Mouse (Mus musculus): ENCODE data around the gene Gtf2f2. TPM values are rescaled to one million over a fixed set of nuclear protein-coding genes. Genes with fewer than 3 reads are reported as not detected.

Gene Gtf2f2
- 32.5 and 33.8 TPM in 2 replicates for polyA plus RNA-seq (2015; fragmentation: Nextera tagmentation; extraction: Ambion mirVana)

GRCm38 (mm10) chr14:76010102-76011061 is at the start of gene Gtf2f2:
TSS of gene Gtf2f2 (minus strand) at chr14:76010865.
- peaks cover 6% of the 10 kb centered on the region for H3K4me1 ChIP-seq

GRCm38 (mm10) chr14:76059441-76059840 is 48.8 kb upstream of the Gtf2f2 start:
- Histone ChIP-seq H3K27me3 (replicated peaks) (no peaks in the 10 kb centered on the region), H3K9me3 (no peaks in the 10 kb centered on the region), H3K36me3 (no peaks in the 10 kb centered on the region), H3K4me3 (replicated peaks) (no peak overlapping the region), H3K27ac (no peak overlapping the region), H3K4me2 (no peak overlapping the region), H3K4me1 (no peaks in the 10 kb centered on the region), H3K9ac (no peak overlapping the region)
- WGBS, result 71% methylated on average over 5 of the region's 5 CpGs
- ATAC-seq (ENCODE audit: insufficient read depth, low FRiP score, low read depth), result no peak

More at GRCm38 (mm10) chr14:76010102-76011061, at the start of gene Gtf2f2:
- peak within 1 kb of the TSS; percentile 63 for H3K4me2 ChIP-seq
- H3K4me3 ChIP-seq (replicated peaks), result peak within 1 kb of the TSS; percentile 91
- peak; percentile 87 for ATAC-seq (ENCODE audit: insufficient read depth, low FRiP score, low read depth)
- H3K9me3 ChIP-seq, result no peaks in the 10 kb centered on the region
- H3K9ac ChIP-seq, result peak within 1 kb of the TSS; percentile 71
- 0 out of 2 replicates have a peak, but pooled peaks cover 4% of the 10 kb centered on the region for H3K36me3 ChIP-seq
- WGBS, result under 1% methylated on average over 67 of the region's 67 CpGs
- no peaks in the 10 kb centered on the region for H3K27me3 ChIP-seq (replicated peaks)
- peak within 1 kb of the TSS; percentile 85 for H3K27ac ChIP-seq

- Histone ChIP-seq H3K36me3 (no peaks in the 10 kb centered on the region), H3K4me1 (no peaks in the 10 kb centered on the region), H3K9me3 (no peaks in the 10 kb centered on the region), H3K4me3 (replicated peaks) (no peak overlapping the region), H3K9ac (no peak overlapping the region), H3K27ac (no peak overlapping the region), H3K27me3 (replicated peaks) (no peaks in the 10 kb centered on the region), H3K4me2 (no peak overlapping the region)
- 68% methylated on average over 11 of the region's 11 CpGs for WGBS
- ATAC-seq (ENCODE audit: insufficient read depth, low FRiP score, low read depth), result no peak
These were observed 43.1 kb upstream of the Gtf2f2 start for GRCm38 (mm10) chr14:76053726-76054125.

GRCm38 (mm10) chr14:76051966-76052365 is 41.3 kb upstream of the Gtf2f2 start:
- 71% methylated on average over 7 of the region's 7 CpGs for WGBS
- no peaks in the 10 kb centered on the region for H3K9me3 ChIP-seq
- no peak overlapping the region for H3K27ac ChIP-seq
- no peaks in the 10 kb centered on the region for H3K36me3 ChIP-seq
- no peaks in the 10 kb centered on the region for H3K27me3 ChIP-seq (replicated peaks)
- H3K4me2 ChIP-seq, result no peak overlapping the region
- no peak overlapping the region for H3K4me3 ChIP-seq (replicated peaks)
- H3K4me1 ChIP-seq, result no peaks in the 10 kb centered on the region
- H3K9ac ChIP-seq, result no peak overlapping the region
- ATAC-seq (ENCODE audit: insufficient read depth, low FRiP score, low read depth), result no peak

GRCm38 (mm10) chr14:76045767-76046166 is 35.1 kb upstream of the Gtf2f2 start:
- Histone ChIP-seq H3K9ac (no peak overlapping the region), H3K4me2 (no peak overlapping the region), H3K4me3 (replicated peaks) (no peak overlapping the region), H3K27me3 (replicated peaks) (no peaks in the 10 kb centered on the region), H3K4me1 (no peaks in the 10 kb centered on the region), H3K27ac (no peak overlapping the region), H3K36me3 (no peaks in the 10 kb centered on the region), H3K9me3 (no peaks in the 10 kb centered on the region)
- WGBS, result 49% methylated on average over 1 of the region's 1 CpGs
- ATAC-seq (ENCODE audit: insufficient read depth, low FRiP score, low read depth), result no peak

- Histone ChIP-seq H3K4me1 (no peaks in the 10 kb centered on the region), H3K4me2 (no peak overlapping the region), H3K4me3 (replicated peaks) (no peak overlapping the region), H3K27ac (no peak overlapping the region), H3K27me3 (replicated peaks) (no peaks in the 10 kb centered on the region), H3K36me3 (no peaks in the 10 kb centered on the region), H3K9me3 (no peaks in the 10 kb centered on the region), H3K9ac (no peak overlapping the region)
- WGBS, result 69% methylated on average over 3 of the region's 3 CpGs
- no peak for ATAC-seq (ENCODE audit: insufficient read depth, low FRiP score, low read depth)
These were observed 33.5 kb upstream of the Gtf2f2 start for GRCm38 (mm10) chr14:76044164-76044557.

- Histone ChIP-seq H3K4me1 (no peaks in the 10 kb centered on the region), H3K4me2 (no peak overlapping the region), H3K4me3 (replicated peaks) (no peak overlapping the region), H3K36me3 (no peaks in the 10 kb centered on the region), H3K27me3 (replicated peaks) (no peaks in the 10 kb centered on the region), H3K27ac (no peak overlapping the region), H3K9me3 (no peaks in the 10 kb centered on the region), H3K9ac (no peak overlapping the region)
- no peak for ATAC-seq (ENCODE audit: insufficient read depth, low FRiP score, low read depth)
- 72% methylated on average over 14 of the region's 14 CpGs for WGBS
These were observed 32.8 kb upstream of the Gtf2f2 start for GRCm38 (mm10) chr14:76043251-76044163.

- Histone ChIP-seq H3K27me3 (replicated peaks) (no peaks in the 10 kb centered on the region), H3K36me3 (no peaks in the 10 kb centered on the region), H3K4me2 (no peak overlapping the region), H3K9me3 (no peaks in the 10 kb centered on the region), H3K4me1 (peaks cover 4% of the 10 kb centered on the region; the same call in 1 of the 2 replicates), H3K9ac (no peak overlapping the region), H3K4me3 (replicated peaks) (no peak overlapping the region), H3K27ac (no peak overlapping the region)
- WGBS, result 37% methylated on average over 7 of the region's 7 CpGs
- ATAC-seq (ENCODE audit: insufficient read depth, low FRiP score, low read depth), result no peak
These were observed 22.6 kb upstream of the Gtf2f2 start for GRCm38 (mm10) chr14:76033221-76033637.

- Histone ChIP-seq H3K4me3 (replicated peaks) (no peak overlapping the region), H3K27ac (no peak overlapping the region), H3K4me1 (peaks cover 4% of the 10 kb centered on the region; the same call in 1 of the 2 replicates), H3K9ac (no peak overlapping the region), H3K9me3 (no peaks in the 10 kb centered on the region), H3K36me3 (no peaks in the 10 kb centered on the region), H3K4me2 (no peak overlapping the region), H3K27me3 (replicated peaks) (no peaks in the 10 kb centered on the region)
- 48% methylated on average over 7 of the region's 7 CpGs for WGBS
- ATAC-seq (ENCODE audit: insufficient read depth, low FRiP score, low read depth), result no peak
These were observed 22.0 kb upstream of the Gtf2f2 start for GRCm38 (mm10) chr14:76032671-76033136.

GRCm38 (mm10) chr14:76031117-76031842 is 20.6 kb upstream of the Gtf2f2 start:
- H3K4me3 ChIP-seq (replicated peaks), result no peak overlapping the region
- no peak overlapping the region for H3K27ac ChIP-seq
- ATAC-seq (ENCODE audit: insufficient read depth, low FRiP score, low read depth), result no peak
- WGBS, result 44% methylated on average over 11 of the region's 11 CpGs
- no peaks in the 10 kb centered on the region for H3K36me3 ChIP-seq
- H3K4me1 ChIP-seq, result peaks cover 4% of the 10 kb centered on the region; the same call in 1 of the 2 replicates
- H3K27me3 ChIP-seq (replicated peaks), result no peaks in the 10 kb centered on the region
- H3K4me2 ChIP-seq, result peak overlapping the region; percentile 17; the same call in 1 of the 2 replicates
- H3K9me3 ChIP-seq, result no peaks in the 10 kb centered on the region
- no peak overlapping the region for H3K9ac ChIP-seq

- no peaks in the 10 kb centered on the region for H3K4me1 ChIP-seq
- ATAC-seq (ENCODE audit: insufficient read depth, low FRiP score, low read depth), result no peak
- no peak overlapping the region for H3K4me3 ChIP-seq (replicated peaks)
- no peaks in the 10 kb centered on the region for H3K27me3 ChIP-seq (replicated peaks)
- 84% methylated on average over 4 of the region's 4 CpGs for WGBS
- no peaks in the 10 kb centered on the region for H3K36me3 ChIP-seq
- no peak overlapping the region for H3K9ac ChIP-seq
- H3K4me2 ChIP-seq, result no peak overlapping the region
- H3K27ac ChIP-seq, result no peak overlapping the region
- no peaks in the 10 kb centered on the region for H3K9me3 ChIP-seq
These were observed 14.0 kb upstream of the Gtf2f2 start for GRCm38 (mm10) chr14:76024641-76025040.
